Mouse (Mus musculus) kidney, postnatal 0 days (tissue): Measurements from ENCODE around the gene Cradd. TPM values are rescaled to one million over a fixed set of nuclear protein-coding genes. Genes with fewer than 3 reads are reported as not detected.

ENCODE experiments used
- ATAC-seq: fragments of 200-750 bp; cut with Nextera tagmentation; replicated peaks from 2 replicates; pipeline ENCODE4 v1.8.0; 2017; ENCODE audit warnings: low read depth, moderate number of reproducible peaks, moderate TSS enrichment, moderate library complexity; ENCODE audit not compliant: low FRiP score
- DNase-seq: peaks from one replicate; pipeline ENCODE4 v3.0.0-alpha.2; 2016; ENCODE audit warnings: low spot score
- H3K27ac ChIP-seq: fragments of 300-500 bp; sonication (generic); 2 replicates; pipeline ENCODE4 v1.5.1; 2014; ENCODE audit warnings: mild to moderate bottlenecking
- H3K27me3 ChIP-seq: fragments of 300-500 bp; sonication (generic); 2 replicates; pipeline ENCODE4 v1.6.1; 2014; ENCODE audit warnings: low read length, mixed read lengths; ENCODE audit not compliant: insufficient read depth
- H3K36me3 ChIP-seq: fragments of 300-500 bp; sonication (generic); 2 replicates; pipeline ENCODE4 v1.6.1; 2014; ENCODE audit warnings: low read length, mixed read lengths; ENCODE audit not compliant: insufficient read depth
- H3K4me1 ChIP-seq: fragments of 300-500 bp; sonication (generic); replicated peaks from 2 replicates; pipeline ENCODE4 v1.6.1; 2014; ENCODE audit warnings: antibody characterized with exemption, low read length, mixed read lengths; ENCODE audit not compliant: insufficient read depth
- H3K4me2 ChIP-seq: fragments of 300-500 bp; sonication (generic); 2 replicates; pipeline ENCODE4 v1.6.1; 2014; ENCODE audit warnings: mild to moderate bottlenecking, low read length, moderate library complexity, mixed read lengths
- H3K4me3 ChIP-seq: fragments of 300-500 bp; sonication (generic); replicated peaks from 2 replicates; pipeline ENCODE4 v1.5.1; 2014; ENCODE audit warnings: low read depth, low read length
- H3K9ac ChIP-seq: fragments of 300-500 bp; sonication (generic); 2 replicates; pipeline ENCODE4 v1.6.1; 2014; ENCODE audit warnings: low read depth, low read length
- H3K9me3 ChIP-seq: fragments of 300-500 bp; sonication (generic); replicated peaks from 2 replicates; pipeline ENCODE4 v1.6.1; 2016; ENCODE audit warnings: low read length, inconsistent platforms, mixed read lengths
- CTCF ChIP-seq: IDR thresholded peaks from 2 replicates; pipeline ENCODE4 v1.5.1; 2016; ENCODE audit warnings: antibody characterized with exemption, low read depth, mild to moderate bottlenecking, moderate library complexity
- WGBS: fragments of 180-500 bp; shearing (Covaris S2); extraction: QIAGEN DNeasy Blood & Tissue Kit; methylation state at CpG from one replicate; pipeline ENCODE4 v1.1.7; 2014; 5-methylcytosine and 5-hydroxymethylcytosine counted together
- polyA plus RNA-seq: library from polyadenylated mRNA; unstranded; fragments of >200 nt; fragmentation: Nextera tagmentation; extraction: Ambion mirVana; gene quantifications from 2 replicates; pipeline ENCODE4 v1.2.1, GENCODE M21; 2015

Gene Cradd
- polyA plus RNA-seq, 1 experiment from 2014 or later: 10.5 TPM

GRCm38 (mm10) chr10:95268366-95268765 lies 55.6 kb downstream of the Cradd start:
- Histone ChIP-seq H3K4me2 (no peak overlapping the region), H3K4me1 (peaks cover 5% of the 10 kb centered on the region; the same call in 1 of the 2 replicates), H3K27me3 (no peaks in the 10 kb centered on the region), H3K36me3 (no peaks in the 10 kb centered on the region), H3K4me3 (no peak overlapping the region), H3K9ac (no peak overlapping the region), H3K27ac (no peak overlapping the region), H3K9me3 (no peaks in the 10 kb centered on the region)
- no peak for TF ChIP-seq CTCF
- ATAC-seq (no peak), DNase-seq (no peak)
- 94% methylated on average over 5 of the region's 5 CpGs for WGBS

- Histone ChIP-seq H3K4me3 (no peak overlapping the region), H3K27me3 (no peaks in the 10 kb centered on the region), H3K4me1 (peaks cover 5% of the 10 kb centered on the region; the same call in 1 of the 2 replicates), H3K36me3 (no peaks in the 10 kb centered on the region), H3K9me3 (no peaks in the 10 kb centered on the region), H3K9ac (no peak overlapping the region), H3K4me2 (no peak overlapping the region), H3K27ac (no peak overlapping the region)
- no peak for DNase-seq
- 51% methylated on average over 5 of the region's 5 CpGs for WGBS
- TF ChIP-seq CTCF: no peak
- no peak for ATAC-seq
Observed at GRCm38 (mm10) chr10:95266983-95267382, 57.0 kb downstream of the Cradd start.

- Histone ChIP-seq H3K9me3 (no peaks in the 10 kb centered on the region), H3K36me3 (no peaks in the 10 kb centered on the region), H3K27ac (no peak overlapping the region), H3K4me3 (no peak overlapping the region), H3K9ac (no peak overlapping the region), H3K4me2 (no peak overlapping the region), H3K4me1 (peaks cover 5% of the 10 kb centered on the region; the same call in 1 of the 2 replicates), H3K27me3 (no peaks in the 10 kb centered on the region)
- DNase-seq: no peak
- ATAC-seq: no peak
- 89% methylated on average over 10 of the region's 10 CpGs for WGBS
- TF ChIP-seq CTCF: no peak
Observed at GRCm38 (mm10) chr10:95266041-95266762, 57.7 kb downstream of the Cradd start.

- H3K4me1 ChIP-seq: peaks cover 5% of the 10 kb centered on the region; the same call in 1 of the 2 replicates
- WGBS: 87% methylated on average over 4 of the region's 4 CpGs
- DNase-seq (no peak), ATAC-seq (no peak)
- no peak overlapping the region for H3K27ac ChIP-seq
- H3K9me3 ChIP-seq: no peaks in the 10 kb centered on the region
- no peaks in the 10 kb centered on the region for H3K27me3 ChIP-seq
- H3K4me3 ChIP-seq: no peak overlapping the region
- H3K9ac ChIP-seq: no peak overlapping the region
- TF ChIP-seq CTCF: no peak
- H3K36me3 ChIP-seq: no peaks in the 10 kb centered on the region
- H3K4me2 ChIP-seq: peak overlapping the region; percentile 82; the same call in 1 of the 2 replicates
Observed at GRCm38 (mm10) chr10:95265576-95265975, 58.4 kb downstream of the Cradd start.

GRCm38 (mm10) chr10:95264485-95265321 lies 59.2 kb downstream of the Cradd start:
- Histone ChIP-seq H3K4me1 (peaks cover 5% of the 10 kb centered on the region; the same call in 1 of the 2 replicates), H3K27ac (peak overlapping the region; percentile 37; the same call in 1 of the 2 replicates), H3K4me2 (peak overlapping the region; percentile 82), H3K36me3 (no peaks in the 10 kb centered on the region), H3K27me3 (no peaks in the 10 kb centered on the region), H3K4me3 (peak overlapping the region; percentile 42), H3K9ac (peak overlapping the region; percentile 54), H3K9me3 (no peaks in the 10 kb centered on the region)
- WGBS: 7% methylated on average over 37 of the region's 37 CpGs
- TF ChIP-seq CTCF: no peak
- ATAC-seq (peak; percentile 43; the same call in 1 of the 2 replicates), DNase-seq (peak; percentile 81)

- no peak for DNase-seq
- 54% methylated on average over 11 of the region's 11 CpGs for WGBS
- H3K27ac ChIP-seq: no peak overlapping the region
Observed at GRCm38 (mm10) chr10:95262388-95262787, 61.5 kb downstream of the Cradd start.

More at GRCm38 (mm10) chr10:95262388-95262787, 61.5 kb downstream of the Cradd start:
- Histone ChIP-seq H3K4me3 (no peak overlapping the region), H3K27me3 (no peaks in the 10 kb centered on the region), H3K4me1 (peaks cover 5% of the 10 kb centered on the region; the same call in 1 of the 2 replicates), H3K36me3 (no peaks in the 10 kb centered on the region), H3K9ac (no peak overlapping the region), H3K9me3 (no peaks in the 10 kb centered on the region), H3K4me2 (no peak overlapping the region)
- ATAC-seq: no peak
- TF ChIP-seq CTCF: no peak
